Mouse (Mus musculus) megakaryocyte progenitor cell, adult 5-6 weeks (primary cell): ENCODE measurements around the gene Slc36a2. TPM values are rescaled to one million over a fixed set of nuclear protein-coding genes. Genes with fewer than 3 reads are reported as not detected.

Experiments used
- ATAC-seq: replicated peaks from 2 replicates; pipeline ENCODE4 v1.8.0; 2016; ENCODE audit warnings: mild to moderate bottlenecking, moderate TSS enrichment, inconsistent platforms; ENCODE audit not compliant: poor library complexity
- total RNA-seq, 2 experiments: library from RNA; stranded (forward) in 1 of 2; stranded (reverse) in 1 of 2; fragments of 157-497, 149-512 nt in 1 of 2; fragments of 200-1000 nt in 1 of 2; gene quantifications; 2 replicates each; pipeline versions ENCODE4 v1.2.3 to v1.2.4; 2015 to 2017

Slc36a2 gene
- total RNA-seq (2015) (3.1 and 4.7 TPM in 2 replicates), total RNA-seq (2017) (1.7 and 2.6 TPM in 2 replicates)

DNA sequence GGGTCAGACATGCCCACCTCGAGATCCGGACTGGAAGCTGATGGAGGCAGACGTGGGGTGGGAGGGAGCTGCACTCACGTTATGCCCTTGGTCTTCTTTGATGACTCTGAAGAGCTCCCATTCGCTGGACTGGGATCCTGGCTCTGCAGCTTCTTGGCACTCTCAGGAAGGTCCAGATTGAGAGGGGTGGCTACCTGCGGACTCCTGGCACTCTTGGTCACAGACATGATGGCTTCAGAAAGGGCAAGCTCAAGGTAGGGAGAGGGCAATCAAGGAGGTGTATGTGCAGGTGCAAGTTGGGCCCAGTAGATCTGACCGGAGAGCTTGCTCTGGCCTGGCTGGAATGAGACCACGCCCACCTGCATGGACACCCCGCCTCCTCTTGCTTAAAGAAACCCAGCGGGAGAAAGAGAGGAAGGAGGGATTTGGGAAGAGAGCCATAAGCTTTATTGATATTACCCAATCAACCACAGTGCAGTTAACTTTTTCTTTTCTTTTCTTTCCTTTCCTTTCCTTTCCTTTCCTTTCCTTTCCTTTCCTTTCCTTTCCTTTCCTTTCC lies at the start of gene Slc36a2:
Gene Slc36a2, minus strand, starts transcription at position 345 of the 559 bp plus-strand sequence.
- peak; percentile 53 for ATAC-seq

DNA sequence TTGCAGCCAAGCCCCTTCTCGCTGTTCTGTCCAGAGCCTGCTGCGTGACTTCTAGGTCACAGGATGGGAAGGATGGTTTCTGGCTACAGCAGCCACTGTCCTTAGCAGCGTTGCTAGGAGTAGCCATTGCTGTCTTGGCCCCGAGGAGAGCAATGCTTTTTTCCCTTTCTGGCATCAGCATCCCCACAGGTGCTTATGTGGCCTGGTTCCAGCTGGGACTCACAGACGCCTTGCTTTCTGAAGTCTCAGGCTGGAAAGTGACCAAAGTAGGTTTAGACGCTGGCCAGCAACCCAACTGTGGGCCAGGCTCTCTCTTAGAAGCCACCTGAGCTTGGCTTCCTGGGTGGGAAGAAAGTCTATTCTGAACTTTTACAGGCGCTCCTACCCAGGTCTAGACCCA lies 49.4 kb upstream of the Slc36a2 start:
- no peak for ATAC-seq

GRCm38 (mm10) chr11:55231034-55231433 lies 46.2 kb upstream of the Slc36a2 start:
- ATAC-seq = no peak

- no peak for ATAC-seq
Observed at GRCm38 (mm10) chr11:55221306-55221705, 36.4 kb upstream of the Slc36a2 start.

DNA sequence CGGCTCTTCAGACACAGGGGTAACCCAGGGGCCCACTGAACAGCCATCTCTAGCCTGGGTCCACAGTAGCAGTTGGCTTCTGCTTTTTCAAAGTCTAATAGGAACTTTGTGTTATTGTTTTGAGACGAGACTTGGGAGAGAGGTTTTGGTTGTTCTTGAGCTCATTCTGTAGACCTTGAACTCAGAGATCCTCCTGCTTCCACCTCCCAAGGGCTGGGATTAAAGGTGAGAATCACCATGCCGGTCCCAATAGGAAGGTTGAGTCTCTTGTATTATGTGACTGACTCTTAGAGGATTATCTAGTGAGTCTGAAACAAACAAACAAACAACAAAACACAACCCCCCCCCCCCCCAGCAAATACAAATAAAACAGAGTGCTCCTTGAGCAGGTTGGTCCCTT lies 33.6 kb upstream of the Slc36a2 start:
- no peak for ATAC-seq

DNA sequence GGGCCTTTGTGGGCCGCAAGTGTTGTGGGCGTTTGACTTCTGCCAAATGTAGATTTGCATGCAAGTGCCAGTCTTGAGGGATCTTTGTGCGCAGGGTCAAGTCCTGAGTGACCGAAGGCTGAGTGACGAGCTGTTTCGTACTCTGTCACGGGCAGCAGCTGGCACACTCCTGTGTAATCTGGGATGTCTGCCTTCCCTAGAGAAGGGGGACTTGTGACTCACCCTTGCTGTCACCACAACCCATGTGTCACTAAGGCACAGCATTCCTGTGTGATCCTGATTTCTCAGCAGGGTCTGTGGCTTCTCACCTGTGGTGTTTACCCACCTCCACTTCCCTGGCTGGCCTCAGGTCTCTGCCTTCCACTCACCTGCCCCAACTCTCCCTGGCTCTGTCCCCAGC lies 33.0 kb upstream of the Slc36a2 start:
- no peak for ATAC-seq

DNA sequence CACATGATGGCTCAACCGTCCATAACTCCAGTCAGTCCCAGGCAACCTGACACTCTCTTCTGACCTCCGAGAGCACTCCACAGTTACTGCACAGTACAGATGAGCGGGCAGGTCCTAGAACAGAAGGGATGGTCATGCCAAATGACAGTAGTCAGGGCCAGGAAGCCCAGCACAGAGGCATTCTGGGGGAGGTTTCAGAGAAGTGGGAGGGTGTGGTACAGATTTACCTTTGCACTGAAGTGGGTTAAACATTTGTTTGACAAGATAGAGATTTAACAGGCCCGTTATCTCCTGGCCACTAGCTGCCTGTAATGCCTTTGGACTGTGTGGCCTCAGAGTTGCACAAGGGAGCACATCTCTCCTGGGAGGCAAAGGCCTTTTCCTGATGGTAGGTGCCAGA lies 32.5 kb upstream of the Slc36a2 start:
- no peak for ATAC-seq

- no peak for ATAC-seq
Observed at GRCm38 (mm10) chr11:55216830-55217229, 32.0 kb upstream of the Slc36a2 start.

- no peak for ATAC-seq
Observed at GRCm38 (mm10) chr11:55216061-55216460, 31.2 kb upstream of the Slc36a2 start.

- no peak for ATAC-seq
Observed at GRCm38 (mm10) chr11:55214978-55215377, 30.1 kb upstream of the Slc36a2 start.

GRCm38 (mm10) chr11:55214161-55214560 lies 29.3 kb upstream of the Slc36a2 start:
- no peak for ATAC-seq

GRCm38 (mm10) chr11:55213518-55213917 lies 28.6 kb upstream of the Slc36a2 start:
- no peak for ATAC-seq

GRCm38 (mm10) chr11:55209626-55210353 lies 24.9 kb upstream of the Slc36a2 start:
- peak; percentile 75 for ATAC-seq

DNA sequence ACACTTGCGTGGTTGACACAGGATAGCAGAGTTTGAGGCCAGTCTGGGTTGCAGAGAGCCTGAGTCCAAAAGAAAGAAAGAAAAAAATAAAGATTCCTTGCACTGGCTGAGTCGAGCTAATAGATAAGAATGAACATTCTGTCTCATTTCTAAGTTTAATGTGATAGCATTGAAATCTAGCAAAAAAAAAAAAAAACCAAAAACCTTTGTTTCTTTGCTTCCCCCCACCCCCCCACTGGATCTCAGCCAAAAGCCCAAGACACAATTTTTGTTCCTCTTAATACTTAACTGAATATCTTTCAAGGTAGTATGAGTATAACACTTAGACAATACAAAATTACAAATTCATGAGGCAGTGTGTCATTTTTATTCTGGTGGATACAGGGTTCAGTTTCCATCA lies 24.2 kb upstream of the Slc36a2 start:
- no peak for ATAC-seq

DNA sequence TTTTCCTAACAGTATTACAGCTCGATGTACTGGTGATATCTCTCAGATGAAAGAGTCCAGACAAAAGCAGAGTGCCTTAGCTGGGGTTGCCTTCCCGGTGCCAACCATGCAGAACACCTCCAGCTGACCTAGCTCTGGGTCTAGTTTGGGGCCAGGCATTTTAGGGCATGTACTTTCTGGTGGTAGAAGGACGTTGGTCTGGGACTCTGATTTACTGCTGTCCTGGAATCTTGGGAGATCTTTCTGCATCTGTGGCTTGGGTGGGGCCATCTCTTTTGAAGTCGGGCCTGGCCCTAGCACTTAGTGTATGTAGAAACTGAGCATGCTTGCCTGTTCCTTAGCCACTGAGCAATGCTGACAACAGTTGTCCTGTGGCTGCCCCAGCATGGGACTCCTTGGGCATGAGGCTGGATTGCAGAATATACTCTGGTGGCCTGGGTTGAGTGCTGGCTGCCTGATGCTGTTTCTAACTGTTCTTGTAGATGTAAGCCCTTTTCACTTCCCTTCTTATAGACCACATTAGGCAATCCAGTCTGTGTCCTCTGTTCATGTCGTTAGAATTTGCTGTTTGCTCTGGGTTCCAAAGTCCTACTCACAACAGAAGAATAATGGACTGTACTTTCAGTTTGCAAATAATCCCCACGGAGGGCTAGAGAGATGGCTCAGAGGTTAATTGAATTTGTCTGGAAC lies 23.3 kb upstream of the Slc36a2 start:
- peak; percentile 70 for ATAC-seq

- no peak for ATAC-seq
Observed at GRCm38 (mm10) chr11:55204602-55205001, 19.7 kb upstream of the Slc36a2 start.

DNA sequence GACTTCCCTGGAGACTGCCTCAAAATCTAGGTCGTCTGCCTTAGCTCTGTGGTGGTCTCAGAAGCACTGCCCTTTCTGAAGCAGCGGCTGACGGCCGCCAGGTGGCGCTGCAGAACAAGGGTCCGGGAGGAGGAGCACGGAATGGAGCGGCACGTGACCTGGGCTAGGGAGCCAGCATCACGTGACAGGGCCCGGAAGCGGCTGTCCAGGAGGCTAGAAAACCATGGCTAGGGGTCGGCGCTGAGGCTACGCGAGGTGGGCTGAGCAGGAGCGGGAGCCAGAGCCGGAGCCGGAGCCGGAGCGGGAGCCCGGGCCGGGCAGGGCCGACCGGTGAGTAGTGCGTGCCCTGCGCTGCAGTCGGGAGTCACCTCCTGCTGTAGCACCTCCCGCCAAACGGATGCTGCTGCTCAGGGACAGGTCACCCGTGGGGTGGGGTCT lies 19.3 kb upstream of the Slc36a2 start, which contains the start of gene Slc36a1:
Gene Slc36a1, plus strand, starts transcription at position 192 of the 438 bp plus-strand sequence.
- peak; percentile 79 for ATAC-seq

GRCm38 (mm10) chr11:55197740-55198510 lies 13.0 kb upstream of the Slc36a2 start:
- peak; percentile 74 for ATAC-seq

DNA sequence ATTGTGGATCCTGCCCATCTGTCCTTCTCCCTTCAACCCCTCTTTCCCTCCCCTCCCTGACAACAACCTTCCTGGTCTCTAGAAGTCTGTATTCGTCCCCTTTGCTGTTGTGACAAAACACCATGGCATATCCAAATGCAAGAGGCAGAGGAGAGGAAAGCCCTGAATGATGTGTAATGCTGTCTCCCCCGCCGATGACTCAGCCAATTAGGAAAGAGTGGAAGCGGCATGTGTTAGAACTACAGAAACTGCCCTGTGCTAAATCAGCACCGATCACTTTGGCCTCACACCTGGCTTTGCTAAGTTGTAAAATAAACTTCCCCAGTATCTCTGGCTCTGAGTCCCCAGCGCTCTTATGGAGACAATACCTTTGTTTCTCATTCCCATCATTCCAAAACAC lies 12.2 kb upstream of the Slc36a2 start:
- peak; percentile 45; the same call in 1 of the 2 replicates for ATAC-seq

DNA sequence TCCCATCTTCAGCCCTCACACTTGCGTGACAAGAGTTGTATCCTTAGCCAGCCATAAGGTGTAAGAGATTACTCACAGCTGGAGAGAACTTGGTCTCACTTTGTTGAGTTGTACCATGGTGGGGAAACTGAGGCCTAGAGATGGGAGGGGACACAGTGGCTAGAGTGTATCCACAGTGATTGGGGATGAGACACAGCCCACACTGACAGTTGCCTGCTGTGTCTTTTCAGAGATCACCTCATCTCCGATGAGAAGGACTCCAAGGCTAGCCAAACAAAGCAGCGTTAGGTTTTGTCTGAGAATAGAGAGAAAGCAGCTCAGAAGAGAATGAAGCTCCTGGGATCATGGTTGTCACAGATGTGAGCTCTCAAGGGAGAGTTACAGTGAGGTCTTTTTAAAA lies 5.3 kb upstream of the Slc36a2 start:
- no peak for ATAC-seq

- ATAC-seq = no peak
Observed at GRCm38 (mm10) chr11:55187777-55188176, 2.9 kb upstream of the Slc36a2 start.
